27 mouse cellular contexts compared by ENCODE assay signal in the genomic region with DNA sequence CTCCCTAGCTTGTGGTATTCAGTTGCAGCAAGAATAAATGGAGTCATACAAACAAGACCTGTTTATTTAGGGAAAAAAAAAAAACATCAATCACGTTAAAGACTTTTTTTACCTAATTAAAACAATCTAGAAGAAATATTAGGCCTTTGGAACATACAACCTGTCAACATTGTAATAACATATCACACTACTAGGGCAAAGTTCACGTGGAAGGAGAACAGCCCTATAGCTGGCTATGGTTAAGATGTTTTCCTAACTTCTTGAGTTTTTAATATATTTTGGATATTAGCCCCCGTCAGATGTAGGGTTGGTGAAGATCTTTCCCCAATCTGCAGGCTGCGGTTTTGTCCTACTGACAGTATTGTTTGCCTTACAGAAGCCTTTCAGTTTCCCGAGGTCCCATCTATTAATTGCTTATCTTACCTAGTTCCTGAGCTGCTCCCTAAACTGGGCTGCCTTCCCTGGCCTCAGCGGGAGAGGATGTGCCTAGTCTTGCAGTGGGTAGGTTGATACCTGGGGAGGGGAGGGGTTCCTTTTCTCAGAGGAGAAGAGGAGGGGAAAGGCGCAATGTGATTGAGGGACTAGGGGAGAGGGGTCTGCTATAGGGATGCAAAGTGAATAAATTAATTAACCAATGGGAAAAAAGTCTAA. TPM values are rescaled to one million over a fixed set of nuclear protein-coding genes. Genes with fewer than 3 reads are reported as not detected.
A peak's percentile ranks its signal among the peaks of the same experiment; 100 is the strongest.
DNase-seq lines count a peak whose midpoint lies in the region; ATAC-seq lines count a peak whose summit lies in the region.
"Had no signal": no experiment of that assay in that cellular context is flagged by ENCODE, and none has a peak within 500 bp of the region (broad histone marks: within the 10 kb centered on the region; RNA-seq: fewer than 3 reads in every experiment).

No protein-coding gene starts in this region.

- H3K9me3 ChIP-seq in lung, embryonic 16.5 days (ENCODE audit: control insufficient read depth, low read length): no peaks in the 10 kb centered on the region
- H3K9me3 ChIP-seq: embryonic facial prominence, embryonic 15.5 days; forebrain, embryonic 10.5 days; forebrain, embryonic 15.5 days; G1E; hindbrain, embryonic 10.5 days had no signal

- 31% methylated on average over 7 of the region's 7 CpGs for WGBS in lung, embryonic 16.5 days

- peak; percentile 38 for DNase-seq in cerebellum, adult 11 months
- DNase-seq in lung, postnatal 14 days: no peak
- peak; percentile 51 to 53 for DNase-seq in cerebellum, postnatal 36 days
- DNase-seq in kidney, adult 8-10 months: no peak
- no peak for DNase-seq in left cerebral cortex, adult 8-10 months (ENCODE audit: low spot score in 2 of 2)
- DNase-seq: adrenal gland, adult 8-10 months; adrenal gland, postnatal 36 days; B cell, adult 2 months; embryo, embryonic 11 days; gastrocnemius, postnatal 10 days; heart, adult 2 months; kidney, adult 2 months had no signal

- no peak overlapping the region for H3K4me3 ChIP-seq in lung, embryonic 16.5 days (ENCODE audit: low read length)
- H3K4me3 ChIP-seq: embryonic facial prominence, embryonic 15.5 days; erythroblast, embryonic 14.5 days; forebrain, embryonic 10.5 days; forebrain, embryonic 15.5 days; heart, adult 2 months; hindbrain, embryonic 10.5 days had no signal

- no peaks in the 10 kb centered on the region for H3K27me3 ChIP-seq in lung, embryonic 16.5 days (ENCODE audit: control insufficient read depth, insufficient read depth, low read depth, low read length)
- H3K27me3 ChIP-seq: embryonic facial prominence, embryonic 15.5 days; forebrain, embryonic 15.5 days had no signal

- H3K27ac ChIP-seq in lung, embryonic 16.5 days (ENCODE audit: low read length): no peak overlapping the region
- H3K27ac ChIP-seq: embryonic facial prominence, embryonic 15.5 days; forebrain, embryonic 10.5 days; forebrain, embryonic 15.5 days; heart, adult 2 months; hindbrain, embryonic 10.5 days; hindbrain, embryonic 14.5 days had no signal

- no peaks in the 10 kb centered on the region for H3K36me3 ChIP-seq in lung, embryonic 16.5 days (ENCODE audit: control insufficient read depth, insufficient read depth, low read length)
- H3K36me3 ChIP-seq: embryonic facial prominence, embryonic 15.5 days; forebrain, embryonic 10.5 days; forebrain, embryonic 15.5 days; G1E; hindbrain, embryonic 10.5 days had no signal

- ATAC-seq in cerebellum, adult (ENCODE audit: insufficient number of reproducible peaks, low FRiP score, low TSS enrichment): no peak
- peak; percentile 45; the same call in 1 of the 2 replicates for ATAC-seq in lung, embryonic 16.5 days (ENCODE audit: low read depth)
- ATAC-seq: CD4-positive, CD25-positive, alpha-beta regulatory T cell, adult 4 months; forebrain, embryonic 15.5 days; intestine, embryonic 16.5 days had no signal

- no peak overlapping the region for H3K4me2 ChIP-seq in lung, embryonic 16.5 days (ENCODE audit: low read depth, low read length)
- H3K4me2 ChIP-seq: embryonic facial prominence, embryonic 15.5 days; forebrain, embryonic 15.5 days; heart, embryonic 11.5 days; hindbrain, embryonic 14.5 days had no signal

- no peaks in the 10 kb centered on the region for H3K4me1 ChIP-seq in lung, embryonic 16.5 days (replicated peaks; ENCODE audit: control insufficient read depth, insufficient read depth, low read length)

- no peak overlapping the region for H3K9ac ChIP-seq in lung, embryonic 16.5 days (ENCODE audit: low read length)
- H3K9ac ChIP-seq: embryonic facial prominence, embryonic 15.5 days; forebrain, embryonic 15.5 days; hindbrain, embryonic 14.5 days had no signal

RNA-seq across cellular contexts. Expression of a gene that starts 37.0 kb away (rescaled TPM):
- polyA plus RNA-seq in lung, embryonic 16.5 days (2015; fragmentation: Nextera tagmentation; extraction: Ambion mirVana): not detected in 2 replicates
- total RNA-seq in left cerebral cortex, adult 8-10 months (2022): 10 to 100 TPM in 1 of 4 experiments, 1 to 10 TPM in 3; 8.4 to 11.0 (median 8.9) TPM
- total RNA-seq: common myeloid progenitor, adult 5-6 weeks; G1E; gastrocnemius, postnatal 10 days; heart, adult 2 months; heart, postnatal 25 days had no signal
- polyA plus RNA-seq: CD4-positive, CD25-positive, alpha-beta regulatory T cell, adult 4 months; embryonic facial prominence, embryonic 15.5 days; erythroblast, embryonic 14.5 days; G1E; gonadal fat pad, adult 2 months; heart, adult 2 months; kidney, adult 2 months had no signal

RNA-seq across cellular contexts. Expression of a gene that starts 43.4 kb away (rescaled TPM):
- polyA plus RNA-seq in lung, embryonic 16.5 days (2015; fragmentation: Nextera tagmentation; extraction: Ambion mirVana): 51.8 and 53.2 TPM in 2 replicates
- total RNA-seq in left cerebral cortex, adult 8-10 months (2022): 10 to 100 TPM; 29.5 to 39.4 (median 34.9) TPM

Comparison
In these comparisons a context has a peak if more than half of its experiments do, and no peak if none do; other contexts are left out.
1. DNase-seq: peak in cerebellum, adult 11 months (single experiment) and cerebellum, postnatal 36 days (2 of 2); none in lung, postnatal 14 days (single experiment), kidney, adult 8-10 months (0 of 2) and left cerebral cortex, adult 8-10 months (0 of 2).